Mouse (Mus musculus): ENCODE results near the gene Ldhb.

- TF ChIP-seq CTCF (IDR thresholded peaks at IDR 0.05; ENCODE audit: low read depth), result no peak
- no peak for TF ChIP-seq EP300 (optimal IDR thresholded peaks at IDR 0.05)
These were observed 13.9 kb upstream of the Ldhb start for GRCm38 (mm10) chr6:142521591-142522110.
